Mouse (Mus musculus): Measurements from ENCODE around the gene B230219D22Rik. TPM values are rescaled to one million over a fixed set of nuclear protein-coding genes. Genes with fewer than 3 reads are reported as not detected.

The B230219D22Rik gene
- total RNA-seq, 2 experiments from 2014 or later: 61.0 to 66.0 TPM

DNA sequence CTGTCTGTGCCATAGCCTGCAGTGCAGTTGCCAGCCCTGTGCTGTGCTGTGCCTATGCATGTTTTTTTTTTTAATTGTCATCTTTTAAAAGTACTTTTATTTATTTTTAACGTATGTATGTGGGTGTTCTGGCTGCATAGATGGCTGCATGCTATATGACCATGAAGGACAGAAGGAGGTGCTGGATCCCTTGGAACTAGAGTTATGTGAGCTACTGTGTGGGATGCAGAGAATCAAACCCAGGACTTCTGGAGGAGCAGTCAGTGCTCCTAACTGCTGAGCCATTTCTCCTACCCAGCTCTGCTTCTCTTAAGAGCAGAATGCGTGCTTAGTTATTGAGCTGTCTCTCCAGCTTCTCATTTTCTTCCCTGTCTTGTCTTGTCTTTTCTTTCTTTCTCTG is 29.1 kb downstream of the B230219D22Rik start:
- intact Hi-C loops (cut with DNase I): loop anchor here (10.0 kb wide), 1 partner anchor 243 kb away; no protein-coding TSS in a partner anchor
- no peak for DNase-seq

DNA sequence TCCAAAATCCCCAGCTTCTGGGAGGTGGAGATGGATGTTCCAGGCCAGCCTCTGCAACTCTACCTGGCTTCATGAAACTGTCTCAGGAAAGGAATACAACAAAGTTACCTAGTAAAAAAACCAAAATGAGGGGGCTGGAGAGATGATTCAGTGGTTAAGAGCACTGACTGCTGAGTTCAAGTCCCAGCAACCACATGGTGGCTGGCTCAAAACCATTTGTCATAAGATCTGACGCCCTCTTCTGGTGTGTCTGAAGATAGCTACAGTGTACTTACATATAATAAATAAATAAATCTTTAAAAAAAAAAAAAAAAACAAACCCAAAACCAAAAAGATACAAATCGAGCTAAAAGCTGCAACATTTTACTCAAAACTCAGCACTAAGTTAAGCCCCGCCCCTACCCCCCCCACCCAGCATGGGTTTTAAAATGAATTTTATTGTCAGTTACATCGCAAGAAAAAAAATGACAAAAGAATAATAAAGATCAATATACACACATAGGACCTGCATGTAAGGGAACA is 33.7 kb downstream of the B230219D22Rik start:
- DNase-seq: peak in 1 of 2 experiments; percentile 33
- intact Hi-C loops (cut with DNase I): loop anchor here (5.0 to 10.0 kb wide), 2 partner anchors 34 to 238 kb away; partner anchors contain the start of gene B230219D22Rik

DNA sequence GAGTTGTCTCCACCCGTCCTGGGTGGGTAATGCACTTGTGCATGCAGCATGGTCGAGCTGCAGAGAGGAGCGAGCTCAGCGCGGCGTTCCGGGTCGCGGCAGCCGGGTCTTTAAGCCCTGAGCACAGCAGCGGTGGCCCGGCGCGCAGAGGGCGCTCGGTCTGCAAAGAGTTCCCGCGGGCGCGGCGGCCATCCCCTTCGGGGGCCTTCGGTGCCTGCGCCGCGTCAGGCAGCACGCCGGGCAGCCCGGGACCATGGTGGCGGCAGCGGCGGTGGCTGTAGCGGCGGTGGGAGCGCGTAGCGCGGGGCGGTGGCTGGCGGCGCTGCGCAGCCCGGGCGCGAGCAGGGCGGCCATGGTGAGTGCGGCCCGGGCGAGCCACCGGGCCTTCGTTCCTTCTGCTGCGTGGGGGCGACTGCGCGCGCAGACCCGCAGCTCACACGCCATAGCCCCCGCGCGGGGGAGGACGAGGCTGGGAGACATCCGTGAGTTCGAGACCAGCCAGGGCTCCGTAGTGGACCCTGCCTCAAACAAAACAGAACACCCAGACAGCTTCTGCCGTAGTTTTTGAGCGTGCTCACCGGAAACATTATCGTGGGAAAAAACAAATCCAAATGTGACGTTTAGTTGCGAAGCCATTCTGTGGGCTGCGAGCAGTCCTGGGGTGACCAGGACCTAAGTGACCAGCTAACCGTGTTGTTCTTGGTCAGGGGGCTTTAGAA is 34.4 kb downstream of the B230219D22Rik start, which contains the start of gene Pcbd2:
Gene Pcbd2, plus strand, starts transcription at position 249 of the 719 bp plus-strand sequence.
- DNase-seq: peak; percentile 92
- intact Hi-C loops (cut with DNase I): loop anchor here (5.0 to 10.0 kb wide), 2 partner anchors 35 to 238 kb away; partner anchors contain the start of gene B230219D22Rik

DNA sequence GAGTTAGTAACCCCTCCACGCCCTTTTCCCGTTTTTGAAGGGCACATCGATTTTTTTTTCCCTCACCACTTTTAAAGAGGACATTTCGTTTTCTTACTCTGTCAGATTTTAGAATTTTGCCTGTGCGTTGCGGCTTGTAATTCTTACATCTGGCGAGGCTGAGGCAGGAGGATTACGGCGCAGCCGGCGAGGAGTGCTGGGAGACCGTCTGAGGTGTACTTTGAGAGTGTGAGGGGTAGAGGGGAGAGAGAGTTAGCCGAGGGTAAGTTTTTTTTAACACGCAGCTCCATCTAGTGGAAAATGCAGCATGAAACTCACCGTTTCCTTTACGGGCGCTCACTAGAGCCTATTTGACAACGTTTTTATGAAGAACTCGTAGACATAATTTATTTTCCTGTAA is 34.9 kb downstream of the B230219D22Rik start:
- peak; percentile 80 for DNase-seq
- intact Hi-C loops (cut with DNase I): loop anchor here (1.0 to 10.0 kb wide), 4 partner anchors 36 to 237 kb away; partner anchors contain the start of gene B230219D22Rik

DNA sequence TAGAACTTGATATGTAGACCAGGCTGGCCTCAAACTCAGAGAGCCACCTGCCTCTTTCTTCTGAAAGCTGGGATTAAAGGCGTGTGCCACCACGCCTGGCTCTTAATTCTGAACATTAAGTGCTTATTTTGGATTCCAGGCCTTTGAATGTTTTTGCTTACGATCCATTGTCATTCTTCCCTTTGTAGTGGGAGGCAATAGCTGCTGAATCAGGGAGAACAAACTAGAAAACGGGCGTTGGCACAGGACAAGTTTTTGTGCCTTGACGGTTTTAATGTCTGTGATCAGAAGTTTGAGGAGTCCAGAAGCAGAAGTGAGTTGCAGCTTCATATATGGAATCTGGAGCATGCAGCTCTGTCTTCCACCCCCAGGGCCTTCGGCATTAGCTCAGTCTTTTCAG is 37.8 kb downstream of the B230219D22Rik start:
- intact Hi-C loops (cut with DNase I): no loop called here

DNA sequence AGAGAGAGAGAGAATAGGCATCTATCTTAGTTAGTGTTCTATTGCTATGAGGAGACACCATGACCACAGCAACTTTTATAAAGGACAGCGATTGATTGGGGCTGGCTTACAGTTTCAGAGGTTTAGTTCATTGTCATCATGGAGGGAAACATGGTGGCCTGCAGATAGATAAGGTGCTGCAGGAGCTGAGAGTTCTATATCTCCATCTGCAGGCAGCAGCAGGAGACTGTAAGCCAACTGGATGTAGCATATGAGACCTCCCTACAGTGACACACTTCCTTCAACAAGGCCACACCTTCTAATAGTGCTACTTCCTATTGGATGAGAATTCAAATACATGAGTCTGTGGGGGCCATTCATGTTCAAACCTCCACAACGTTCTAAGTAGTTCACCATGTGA is 39.2 kb downstream of the B230219D22Rik start:
- no peak for DNase-seq
- intact Hi-C loops (cut with DNase I): no loop called here

More for the DNA sequence above, 37.8 kb downstream of the B230219D22Rik start:
- DNase-seq: no peak

DNA sequence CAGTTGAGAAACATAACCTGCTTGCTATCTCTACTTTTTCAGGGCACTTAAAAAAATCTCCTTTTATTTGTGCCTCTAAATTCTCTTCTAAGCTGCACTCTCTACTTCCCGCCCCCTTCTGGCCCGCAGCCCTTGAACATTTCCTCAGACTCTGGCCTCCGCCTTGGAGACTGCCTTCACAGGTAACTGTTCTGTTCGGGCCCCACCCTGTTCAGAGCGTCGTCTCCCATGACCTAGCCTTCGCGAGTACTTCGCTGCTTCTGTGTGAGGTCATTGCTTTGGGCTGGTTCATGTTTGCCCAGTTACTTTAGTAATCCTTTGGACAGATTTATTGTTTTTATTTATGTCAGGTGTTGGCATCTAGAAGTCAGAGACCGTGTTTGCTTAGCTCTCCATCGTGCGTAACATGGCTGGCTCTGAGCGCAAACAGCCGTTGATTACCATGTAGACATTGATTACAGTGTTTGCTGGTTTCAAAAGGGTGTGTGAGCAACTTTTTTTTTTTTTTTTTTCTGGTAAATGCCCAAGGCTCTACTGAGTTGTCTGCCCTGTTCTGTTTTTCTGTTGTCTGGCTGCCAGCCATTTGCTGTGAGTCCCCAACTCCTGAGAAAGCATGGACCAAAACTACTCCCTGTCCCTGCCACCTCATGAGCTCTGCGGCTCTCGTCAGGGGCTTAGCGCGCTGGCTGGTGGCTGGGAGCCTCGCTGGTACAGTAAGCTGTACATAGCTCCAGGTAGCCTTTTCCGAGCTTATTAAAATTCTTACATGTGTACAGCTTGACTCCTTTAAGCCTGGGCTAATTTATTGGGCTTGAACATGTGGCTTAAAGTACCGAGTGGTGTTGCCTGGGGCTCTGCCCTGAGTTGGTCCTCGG is 40.9 kb downstream of the B230219D22Rik start:
- DNase-seq: no peak
- intact Hi-C loops (cut with DNase I): no loop called here

DNA sequence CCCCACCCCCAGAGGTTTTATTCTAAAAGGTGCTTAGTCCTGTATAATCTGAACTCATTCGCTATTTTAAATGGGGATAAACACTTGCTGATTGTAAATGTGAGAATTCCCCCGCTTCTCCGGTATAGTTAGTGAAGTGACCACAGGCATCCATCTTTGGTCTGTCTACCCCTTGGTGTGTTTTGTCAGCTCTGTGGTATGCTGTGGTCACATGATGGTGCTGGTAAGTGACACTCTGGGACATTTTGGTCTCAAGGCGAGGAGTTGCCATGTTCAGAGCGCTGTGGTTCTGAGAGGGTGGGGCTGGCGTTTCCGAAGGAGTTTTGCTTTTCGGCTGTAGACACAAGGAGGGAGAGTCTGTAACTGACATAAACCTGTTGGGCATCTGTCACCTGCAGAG is 45.0 kb downstream of the B230219D22Rik start:
- intact Hi-C loops (cut with DNase I): no loop called here
- DNase-seq: no peak

DNA sequence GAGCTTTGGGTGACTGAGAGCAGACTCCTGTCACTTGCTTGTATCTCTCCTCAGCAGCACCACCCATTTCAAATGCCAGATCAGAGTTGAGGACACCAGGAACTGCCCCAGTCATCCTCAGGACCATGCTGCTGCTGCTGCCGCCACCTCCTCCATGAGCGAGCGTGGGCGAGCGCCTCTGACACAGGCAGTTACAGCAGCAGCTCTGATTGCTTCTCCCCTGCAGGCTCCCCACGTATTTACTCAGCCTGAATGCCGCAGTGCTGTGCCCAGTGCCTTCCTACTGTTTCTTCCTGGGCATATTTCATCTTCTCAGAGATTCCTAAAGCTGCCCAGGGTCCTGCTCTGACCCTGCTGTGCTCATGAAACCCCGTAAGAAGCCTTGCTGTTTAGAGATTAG is 49.4 kb downstream of the B230219D22Rik start:
- intact Hi-C loops (cut with DNase I): no loop called here
- no peak for DNase-seq

Other genes starting within 250 kb of the B230219D22Rik start
- gene Grk6, start 248.1 kb upstream of the B230219D22Rik start, total RNA-seq (2021): 10 to 100 TPM; 26.3 to 28.5 TPM
- 1 to 10 TPM; 1.7 to 1.8 TPM for gene Prr7, start 228.9 kb upstream of the B230219D22Rik start, total RNA-seq (2021)
- 10 to 100 TPM; 53.7 to 58.2 TPM for gene Dbn1, start 205.0 kb upstream of the B230219D22Rik start, total RNA-seq (2021)
- gene Pdlim7, start 179.4 kb upstream of the B230219D22Rik start, total RNA-seq (2021): 10 to 100 TPM; 63.6 to 74.2 TPM
- 1 to 10 TPM; 1.7 to 1.8 TPM for gene Dok3, start 163.8 kb upstream of the B230219D22Rik start, total RNA-seq (2021)
- 10 to 100 TPM; 17.5 to 18.2 TPM for gene Ddx41, start 156.5 kb upstream of the B230219D22Rik start, total RNA-seq (2021)
- 10 to 100 TPM; 22.8 to 24.2 TPM for gene Fam193b, start 122.0 kb upstream of the B230219D22Rik start, total RNA-seq (2021)
- gene Tmed9, start 119.4 kb upstream of the B230219D22Rik start, total RNA-seq (2021): 100 to 1,000 TPM; 104 to 106 TPM
- gene B4galt7, start 93.2 kb upstream of the B230219D22Rik start, total RNA-seq (2021): 10 to 100 TPM; 11.2 to 12.2 TPM
- 10 to 100 TPM; 14.5 to 18.0 TPM for gene Caml, start 70.1 kb upstream of the B230219D22Rik start, total RNA-seq (2021)
- 10 to 100 TPM; 29.8 to 33.5 TPM for gene Ddx46, start 58.1 kb upstream of the B230219D22Rik start, total RNA-seq (2021)
- gene Txndc15, start 21.5 kb downstream of the B230219D22Rik start, total RNA-seq (2021): 10 to 100 TPM; 39.4 to 39.9 TPM
- 10 to 100 TPM; 40.4 to 43.0 TPM for gene Pcbd2, start 34.2 kb downstream of the B230219D22Rik start, total RNA-seq (2021)
- gene Catsper3, start 91.4 kb downstream of the B230219D22Rik start, total RNA-seq (2021): under 1 TPM in 1 of 2 experiments, not detected in 1; 0.26 TPM
- gene Pitx1, start 143.1 kb downstream of the B230219D22Rik start, total RNA-seq (2021): not detected